Mouse (Mus musculus): Measurements from ENCODE around the gene Ppp1r14a.
A peak's percentile ranks its signal among the peaks of the same experiment; 100 is the strongest.

DNA sequence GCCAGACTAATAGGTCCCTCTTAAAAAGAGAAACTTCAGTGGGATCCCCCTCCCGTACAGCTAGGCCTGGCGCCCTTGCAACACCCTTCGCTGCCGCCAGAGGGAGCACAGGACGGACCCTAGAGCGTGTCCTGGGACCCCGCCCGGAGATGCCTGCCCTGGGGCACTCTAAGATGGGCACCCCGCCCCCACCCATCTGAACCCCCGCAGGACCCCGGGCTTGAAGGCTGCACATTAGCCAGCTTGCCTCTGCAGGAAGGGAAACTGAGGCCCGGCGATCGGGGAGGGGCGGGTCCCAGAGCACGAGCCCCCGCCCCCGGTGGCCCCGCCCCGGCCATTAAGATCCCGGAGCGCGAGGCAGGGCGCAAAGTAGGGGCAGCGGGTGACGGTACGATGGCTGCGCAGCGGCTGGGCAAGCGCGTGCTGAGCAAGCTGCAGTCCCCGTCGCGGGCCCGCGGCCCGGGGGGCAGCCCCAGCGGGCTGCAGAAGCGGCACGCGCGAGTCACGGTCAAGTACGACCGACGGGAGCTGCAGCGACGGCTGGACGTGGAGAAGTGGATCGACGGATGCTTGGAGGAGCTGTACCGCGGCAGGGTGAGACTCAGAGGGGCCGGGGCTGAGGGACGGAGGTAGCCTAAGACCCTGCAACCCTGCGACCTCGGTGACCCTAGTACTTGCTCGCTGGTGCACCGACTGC is at the start of gene Ppp1r14a:
- TF ChIP-seq CTCF (IDR thresholded peaks at IDR 0.05; ENCODE audit: control insufficient read depth, insufficient read depth, low read length) = peak; percentile 75
- TF ChIP-seq POLR2A (IDR thresholded peaks at IDR 0.05; ENCODE audit: borderline replicate concordance, control insufficient read depth, low read depth, low read length) = 0 out of 2 replicates have a peak, but pooled peaks have one; percentile 3

All from bone marrow, adult 2 months (tissue).